Comparison of ENCODE assay signal across 8 mouse cellular contexts in the genomic region with DNA sequence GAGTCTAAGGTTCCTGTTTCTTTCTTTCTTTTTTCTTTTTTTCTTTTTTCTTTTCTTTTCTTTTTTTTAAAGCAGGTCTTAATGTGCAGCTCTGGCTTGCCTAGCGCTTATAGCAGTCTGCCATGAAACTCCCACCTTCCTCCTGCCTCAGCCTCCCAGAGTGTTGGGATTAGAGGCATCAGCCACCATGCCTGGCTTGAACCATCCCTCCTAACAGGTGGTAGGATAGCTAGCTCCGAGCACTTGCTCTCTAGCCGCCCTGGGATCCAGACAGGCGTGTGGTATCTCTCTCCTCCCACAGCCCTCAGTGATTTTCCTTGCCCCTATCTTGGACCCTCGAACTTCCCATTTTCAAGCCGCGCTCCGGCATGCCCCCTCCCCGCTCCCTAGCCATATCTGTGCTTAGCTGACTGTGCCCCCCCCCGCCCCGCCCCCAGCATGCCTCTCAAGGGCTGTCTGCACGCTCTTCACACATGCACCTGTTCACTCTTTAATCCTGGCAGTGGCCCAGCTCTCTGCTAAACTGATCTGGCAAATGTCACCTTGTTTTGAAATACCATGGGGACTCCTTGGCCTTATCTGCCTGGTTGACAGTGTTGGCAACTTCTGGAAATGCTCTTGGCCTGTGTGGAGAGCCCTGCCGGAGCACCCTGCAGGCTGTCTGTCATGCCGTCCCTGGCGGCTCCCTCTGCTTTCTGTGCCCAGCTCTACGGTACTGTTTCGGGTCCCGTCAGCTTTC. TPM values are rescaled to one million over a fixed set of nuclear protein-coding genes. Genes with fewer than 3 reads are reported as not detected.
DNase-seq lines count a peak whose midpoint lies in the region; ATAC-seq lines count a peak whose summit lies in the region.

No protein-coding gene starts in this region.

- 28% methylated on average over 18 of the region's 18 CpGs for WGBS in kidney, embryonic 14.5 days
- 19% methylated on average over 18 of the region's 18 CpGs for WGBS in midbrain, embryonic 10.5 days

- 0 out of 2 replicates have a peak, but pooled peaks have one; percentile 21 for ATAC-seq in kidney, embryonic 14.5 days (ENCODE audit: low FRiP score, low TSS enrichment)
- no peak for ATAC-seq in monocyte, adult 5-6 weeks (replicated peaks; ENCODE audit: insufficient number of reproducible peaks, low FRiP score, low TSS enrichment, poor library complexity, severe bottlenecking)

- H3K36me3 ChIP-seq in kidney, embryonic 14.5 days (ENCODE audit: control insufficient read depth, insufficient read depth, low read length), result peaks cover 17% of the 10 kb centered on the region; the same call in 1 of the 2 replicates
- peaks cover 14% of the 10 kb centered on the region for H3K36me3 ChIP-seq in midbrain, embryonic 10.5 days

- H3K9me3 ChIP-seq in kidney, embryonic 14.5 days (ENCODE audit: control insufficient read depth, low read length), result no peaks in the 10 kb centered on the region
- H3K9me3 ChIP-seq in midbrain, embryonic 10.5 days (replicated peaks), result no peaks in the 10 kb centered on the region

- H3K9ac ChIP-seq in kidney, embryonic 14.5 days (ENCODE audit: low read depth, low read length), result no peak overlapping the region

- no peak overlapping the region for H3K4me3 ChIP-seq in kidney, embryonic 14.5 days (ENCODE audit: low read length)
- no peak overlapping the region for H3K4me3 ChIP-seq in midbrain, embryonic 10.5 days

- peaks cover 6% of the 10 kb centered on the region; the same call in 1 of the 2 replicates for H3K4me1 ChIP-seq in kidney, embryonic 14.5 days (ENCODE audit: control insufficient read depth, insufficient read depth, low read length)
- peaks cover 34% of the 10 kb centered on the region for H3K4me1 ChIP-seq in midbrain, embryonic 10.5 days

- H3K27ac ChIP-seq in kidney, embryonic 14.5 days (ENCODE audit: low read depth, low read length), result no peak overlapping the region
- H3K27ac ChIP-seq in midbrain, embryonic 10.5 days (replicated peaks), result peak overlapping the region; percentile 28; the same call in 1 of the 2 replicates

- H3K4me2 ChIP-seq in kidney, embryonic 14.5 days (replicated peaks; ENCODE audit: low read depth, low read length), result no peak overlapping the region

- peak; percentile 56 for DNase-seq in adrenal gland, adult 2 months
- no peak for DNase-seq in adrenal gland, adult 18-20 months (ENCODE audit: low spot score in 2 of 2)
- peak; percentile 94 for DNase-seq in brain, adult 2 months (ENCODE audit: low read depth, low spot score)
- DNase-seq in gastrocnemius, postnatal 10 days, result peak; percentile 60
- DNase-seq in midbrain, embryonic 10.5 days (ENCODE audit: low spot score), result no peak
- no peak for DNase-seq in embryo, embryonic 11 days

- no peaks in the 10 kb centered on the region for H3K27me3 ChIP-seq in kidney, embryonic 14.5 days (ENCODE audit: control insufficient read depth, insufficient read depth, low read length)
- peaks cover 3% of the 10 kb centered on the region; the same call in 1 of the 2 replicates for H3K27me3 ChIP-seq in midbrain, embryonic 10.5 days (ENCODE audit: low read depth, poor library complexity, severe bottlenecking)

RNA-seq across cellular contexts. Expression of gene Dbn1, which starts 7.1 kb away (rescaled TPM):
- 10 to 100 TPM; 12.6 to 25.9 TPM for total RNA-seq in adrenal gland, adult 2 months (2021)
- polyA plus RNA-seq in adrenal gland, adult 2 months (2012; rRNA removed), result 41.5 and 44.1 TPM in 2 replicates
- 10 to 100 TPM; 11.1 to 16.2 TPM for total RNA-seq in adrenal gland, adult 18-20 months (2021)
- 10 to 100 TPM; 52.6 to 71.2 TPM for total RNA-seq in gastrocnemius, postnatal 10 days (2021)
- polyA plus RNA-seq in kidney, embryonic 14.5 days (2014; fragmentation: Nextera tagmentation; extraction: Ambion mirVana), result 118 and 164 TPM in 2 replicates
- 381 and 466 TPM in 2 replicates for polyA plus RNA-seq in midbrain, embryonic 10.5 days (2016; fragmentation: Nextera tagmentation; extraction: Ambion mirVana)
- 0.58 TPM in 1 of 3 replicates, not detected in the others for total RNA-seq in monocyte, adult 5-6 weeks (2017)

RNA-seq across cellular contexts. Expression of gene Pdlim7, which starts 18.4 kb away (rescaled TPM):
- 10 to 100 TPM; 15.2 to 19.5 TPM for total RNA-seq in adrenal gland, adult 2 months (2021)
- 45.2 and 52.4 TPM in 2 replicates for polyA plus RNA-seq in adrenal gland, adult 2 months (2012; rRNA removed)
- 10 to 100 TPM; 11.6 to 26.8 TPM for total RNA-seq in adrenal gland, adult 18-20 months (2021)
- 100 to 1,000 TPM; 458 to 513 TPM for total RNA-seq in gastrocnemius, postnatal 10 days (2021)
- polyA plus RNA-seq in kidney, embryonic 14.5 days (2014; fragmentation: Nextera tagmentation; extraction: Ambion mirVana), result 136 and 141 TPM in 2 replicates
- 191 and 195 TPM in 2 replicates for polyA plus RNA-seq in midbrain, embryonic 10.5 days (2016; fragmentation: Nextera tagmentation; extraction: Ambion mirVana)
- 4.7 to 13.5 TPM (median 10.5 TPM) in 3 replicates for total RNA-seq in monocyte, adult 5-6 weeks (2017)

RNA-seq across cellular contexts. Expression of gene Prr7, which starts 31.0 kb away (rescaled TPM):
- total RNA-seq in adrenal gland, adult 2 months (2021), result 1 to 10 TPM; 1.5 to 4.1 TPM
- 59.0 and 66.3 TPM in 2 replicates for polyA plus RNA-seq in adrenal gland, adult 2 months (2012; rRNA removed)
- total RNA-seq in adrenal gland, adult 18-20 months (2021), result 1 to 10 TPM; 1.9 to 2.2 TPM
- total RNA-seq in gastrocnemius, postnatal 10 days (2021), result 1 to 10 TPM; 2.1 to 2.5 TPM
- 0.77 and 3.4 TPM in 2 replicates for polyA plus RNA-seq in kidney, embryonic 14.5 days (2014; fragmentation: Nextera tagmentation; extraction: Ambion mirVana)
- polyA plus RNA-seq in midbrain, embryonic 10.5 days (2016; fragmentation: Nextera tagmentation; extraction: Ambion mirVana), result 0.69 and 0.87 TPM in 2 replicates
- 2.2 to 3.8 TPM in 2 of 3 replicates, not detected in the other for total RNA-seq in monocyte, adult 5-6 weeks (2017)

RNA-seq across cellular contexts. Expression of gene Dok3, which starts 34.0 kb away (rescaled TPM):
- total RNA-seq in adrenal gland, adult 2 months (2021), result 1 to 10 TPM; 3.8 to 4.9 TPM
- polyA plus RNA-seq in adrenal gland, adult 2 months (2012; rRNA removed), result 11.8 and 13.9 TPM in 2 replicates
- 1 to 10 TPM; 5.1 to 5.3 TPM for total RNA-seq in adrenal gland, adult 18-20 months (2021)
- 1 to 10 TPM; 2.0 to 4.0 TPM for total RNA-seq in gastrocnemius, postnatal 10 days (2021)
- polyA plus RNA-seq in kidney, embryonic 14.5 days (2014; fragmentation: Nextera tagmentation; extraction: Ambion mirVana), result 1.9 and 2.2 TPM in 2 replicates
- polyA plus RNA-seq in midbrain, embryonic 10.5 days (2016; fragmentation: Nextera tagmentation; extraction: Ambion mirVana), result 3.1 and 3.6 TPM in 2 replicates
- total RNA-seq in monocyte, adult 5-6 weeks (2017), result 86.5 to 105 TPM (median 104 TPM) in 3 replicates

RNA-seq across cellular contexts. Expression of gene Ddx41, which starts 41.4 kb away (rescaled TPM):
- total RNA-seq in adrenal gland, adult 2 months (2021), result 10 to 100 TPM; 44.6 to 53.4 TPM
- polyA plus RNA-seq in adrenal gland, adult 2 months (2012; rRNA removed), result 56.6 and 57.3 TPM in 2 replicates
- 10 to 100 TPM; 40.6 to 47.1 TPM for total RNA-seq in adrenal gland, adult 18-20 months (2021)
- total RNA-seq in gastrocnemius, postnatal 10 days (2021), result 10 to 100 TPM; 12.7 to 13.7 TPM
- 94.1 and 94.7 TPM in 2 replicates for polyA plus RNA-seq in kidney, embryonic 14.5 days (2014; fragmentation: Nextera tagmentation; extraction: Ambion mirVana)
- 86.3 and 92.0 TPM in 2 replicates for polyA plus RNA-seq in midbrain, embryonic 10.5 days (2016; fragmentation: Nextera tagmentation; extraction: Ambion mirVana)
- 67.7 to 76.2 TPM (median 71.8 TPM) in 3 replicates for total RNA-seq in monocyte, adult 5-6 weeks (2017)

Comparison
In these comparisons a context has a peak if more than half of its experiments do, and no peak if none do; other contexts are left out.
1. DNase-seq: peak in adrenal gland, adult 2 months (single experiment), brain, adult 2 months (single experiment) and gastrocnemius, postnatal 10 days (single experiment); none in adrenal gland, adult 18-20 months (0 of 2), midbrain, embryonic 10.5 days (single experiment) and embryo, embryonic 11 days (single experiment).
2. RNA of gene Pdlim7, which starts 18.4 kb away (total RNA-seq): 458 to 513 TPM in gastrocnemius, postnatal 10 days; 11.6 to 26.8 TPM in adrenal gland, adult 18-20 months, 15.2 to 19.5 TPM in adrenal gland, adult 2 months and 4.7 to 13.5 TPM in monocyte, adult 5-6 weeks; every median in the first group is over 10 times any median in the second.